Mouse (Mus musculus) cortical plate, adult 2 months (tissue): Measurements from ENCODE around the gene Ech1.

Source experiments
- CTCF ChIP-seq: fragments of 200-500 bp; IDR thresholded peaks from 2 replicates; pipeline ENCODE4 v1.5.1; 2011; ENCODE audit warnings: mild to moderate bottlenecking, control low read depth, low read length; ENCODE audit not compliant: insufficient read depth; ENCODE audit errors: extremely low read depth
- POLR2A ChIP-seq: fragments of 200-500 bp; IDR thresholded peaks from 2 replicates; pipeline ENCODE4 v1.6.1; 2011; ENCODE audit warnings: mild to moderate bottlenecking, low read length, control low read depth; ENCODE audit not compliant: insufficient read depth; ENCODE audit errors: extremely low read depth

DNA sequence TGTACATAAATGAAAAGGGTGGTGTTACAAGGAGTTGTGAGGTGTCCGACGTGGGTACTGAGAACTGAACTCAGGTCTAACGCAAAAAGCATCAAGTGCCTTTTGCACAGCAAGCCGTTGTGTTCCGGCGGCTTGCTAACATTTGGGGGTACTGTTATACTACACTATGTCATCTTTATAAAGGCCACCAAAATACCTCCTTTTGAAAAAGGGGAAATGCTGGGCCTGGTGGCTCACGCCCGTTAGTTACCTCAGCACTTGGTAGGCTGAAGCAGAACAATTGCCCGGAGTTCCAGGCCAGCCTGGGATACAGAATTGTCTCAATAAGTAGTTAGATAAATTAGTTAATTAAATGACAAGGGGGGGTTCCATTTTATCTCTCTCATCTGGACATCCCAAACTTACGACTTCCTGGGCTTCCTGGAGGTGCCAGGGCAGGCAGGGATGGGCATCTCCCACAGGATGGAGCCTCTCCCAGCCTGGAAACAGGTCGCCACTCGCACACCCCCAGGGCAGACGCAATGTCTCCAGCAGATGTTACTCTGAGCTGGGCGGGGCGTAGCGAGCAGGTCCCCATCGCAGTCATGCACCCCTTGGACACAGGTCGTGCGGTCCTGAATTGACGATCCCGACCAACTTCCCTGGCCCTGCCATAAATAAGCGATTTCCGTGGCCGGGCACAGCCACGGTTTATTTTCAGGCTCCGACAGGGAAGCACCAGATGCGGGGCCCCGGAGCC lies 41.9 kb downstream of the Ech1 start:
- no peak for TF ChIP-seq POLR2A
- no peak for TF ChIP-seq CTCF
